Mouse (Mus musculus) neural tube, embryonic 15.5 days (tissue): ENCODE measurements around the gene Col9a2. TPM values are rescaled to one million over a fixed set of nuclear protein-coding genes. Genes with fewer than 3 reads are reported as not detected.

ENCODE experiments used
- ATAC-seq: fragments of 200-750 bp; cut with Nextera tagmentation; 2 replicates; pipeline ENCODE4 v1.8.0; 2017; ENCODE audit warnings: mild to moderate bottlenecking, moderate TSS enrichment, moderate library complexity; ENCODE audit not compliant: low FRiP score
- H3K27ac ChIP-seq: fragments of 300-500 bp; sonication (generic); replicated peaks from 2 replicates; pipeline ENCODE4 v1.5.1; 2015; ENCODE audit warnings: mild to moderate bottlenecking, inconsistent platforms
- H3K27me3 ChIP-seq: fragments of 300-500 bp; sonication (generic); replicated peaks from 2 replicates; pipeline ENCODE4 v1.6.1; 2015; ENCODE audit warnings: inconsistent platforms
- H3K36me3 ChIP-seq: fragments of 300-500 bp; sonication (generic); 2 replicates; pipeline ENCODE4 v1.6.1; 2015; ENCODE audit warnings: inconsistent platforms
- H3K4me1 ChIP-seq: fragments of 300-500 bp; sonication (generic); 2 replicates; pipeline ENCODE4 v1.6.1; 2015; ENCODE audit warnings: inconsistent platforms
- H3K4me2 ChIP-seq: fragments of 300-500 bp; sonication (generic); 2 replicates; pipeline ENCODE4 v1.6.1; 2015; ENCODE audit warnings: inconsistent platforms, mild to moderate bottlenecking, moderate library complexity
- H3K4me3 ChIP-seq: fragments of 300-500 bp; sonication (generic); replicated peaks from 2 replicates; pipeline ENCODE4 v1.5.1; 2015; ENCODE audit warnings: mild to moderate bottlenecking, inconsistent platforms
- H3K9ac ChIP-seq: fragments of 300-500 bp; sonication (generic); replicated peaks from 2 replicates; pipeline ENCODE4 v1.6.1; 2015; ENCODE audit warnings: mild to moderate bottlenecking, inconsistent platforms
- H3K9me3 ChIP-seq: fragments of 300-500 bp; sonication (generic); replicated peaks from 2 replicates; pipeline ENCODE4 v1.6.1; 2016; ENCODE audit warnings: inconsistent platforms
- WGBS: fragments of 180-500 bp; shearing (Covaris S2); methylation state at CpG from one replicate; pipeline ENCODE4 v1.1.7; 2015; ENCODE audit warnings: mixed read lengths; 5-methylcytosine and 5-hydroxymethylcytosine counted together
- polyA plus RNA-seq: library from polyadenylated mRNA; unstranded; fragments of >200 nt; fragmentation: Nextera tagmentation; extraction: Ambion mirVana; gene quantifications from 2 replicates; pipeline ENCODE4 v1.2.1, GENCODE M21; 2015

Col9a2 gene
- polyA plus RNA-seq, 1 experiment from 2014 or later = 36.1 TPM

DNA sequence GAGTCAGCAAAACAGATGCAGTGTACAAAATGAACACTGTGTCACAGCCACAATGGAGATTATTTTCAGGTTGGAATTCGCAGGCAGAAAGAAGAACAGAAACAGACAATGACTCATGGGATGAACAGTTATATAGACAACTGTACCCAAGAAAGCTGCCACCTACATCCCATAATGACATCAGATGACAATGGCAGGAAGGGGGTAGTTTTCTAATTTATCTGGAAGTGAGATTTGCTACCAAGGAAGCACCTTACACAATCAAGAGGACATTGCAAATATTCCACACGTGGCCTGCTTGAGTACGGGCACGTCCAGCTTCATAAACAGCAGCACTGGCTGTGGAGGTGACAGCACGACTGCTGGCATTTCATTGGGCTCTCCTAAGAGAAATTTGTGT is 30.0 kb upstream of the Col9a2 start:
- no peak overlapping the region for H3K27ac ChIP-seq
- ATAC-seq = no peak
- no peak overlapping the region for H3K4me2 ChIP-seq
- no peak overlapping the region for H3K4me3 ChIP-seq
- no peaks in the 10 kb centered on the region for H3K36me3 ChIP-seq
- WGBS = 77% methylated on average over 5 of the region's 5 CpGs
- H3K9ac ChIP-seq = no peak overlapping the region
- no peaks in the 10 kb centered on the region for H3K27me3 ChIP-seq
- H3K4me1 ChIP-seq = peaks cover 48% of the 10 kb centered on the region
- no peaks in the 10 kb centered on the region for H3K9me3 ChIP-seq

DNA sequence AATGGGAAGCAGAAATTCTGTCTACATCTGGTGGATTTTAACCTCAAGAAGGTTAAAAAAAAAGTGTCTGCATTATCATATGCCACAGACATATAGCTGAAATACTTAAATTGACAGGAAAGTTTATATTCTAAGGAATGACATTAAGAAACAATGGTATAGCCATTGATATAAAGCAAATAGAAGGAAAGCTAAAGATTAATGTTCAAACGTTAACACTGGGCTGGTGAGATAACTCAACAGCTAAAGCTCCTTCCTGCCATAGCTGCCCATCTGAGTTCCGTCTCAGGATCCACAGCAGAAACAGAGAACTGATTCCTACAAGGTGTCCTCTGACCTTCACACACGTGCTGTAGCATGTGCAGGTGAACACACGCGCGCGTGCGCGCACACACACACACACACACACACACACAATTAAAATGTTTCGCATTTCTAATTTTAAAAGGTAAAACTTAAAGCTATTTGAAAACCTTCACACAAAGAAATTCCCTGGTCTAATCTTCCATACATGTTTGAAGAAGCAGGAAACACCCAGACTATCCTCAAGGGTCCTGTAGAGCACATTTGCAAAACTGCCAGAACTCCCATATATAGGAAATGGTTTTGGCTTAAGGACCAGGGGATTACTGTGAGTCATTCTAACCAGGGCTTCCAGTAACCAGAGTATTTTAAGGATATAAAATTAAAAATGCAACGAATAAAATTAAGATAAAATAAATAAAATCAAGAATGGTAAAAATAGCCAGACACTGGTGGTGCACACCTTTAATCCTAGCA is 28.2 kb upstream of the Col9a2 start:
- no peak for ATAC-seq
- no peak overlapping the region for H3K4me2 ChIP-seq
- no peak overlapping the region for H3K4me3 ChIP-seq
- peaks cover 53% of the 10 kb centered on the region for H3K4me1 ChIP-seq
- H3K36me3 ChIP-seq = no peaks in the 10 kb centered on the region
- H3K27ac ChIP-seq = no peak overlapping the region
- no peaks in the 10 kb centered on the region for H3K9me3 ChIP-seq
- 83% methylated on average over 11 of the region's 11 CpGs for WGBS
- no peaks in the 10 kb centered on the region for H3K27me3 ChIP-seq
- no peak overlapping the region for H3K9ac ChIP-seq

GRCm38 (mm10) chr4:121014594-121015267 is 24.5 kb upstream of the Col9a2 start:
- H3K4me3 ChIP-seq = peak overlapping the region; percentile 99
- no peaks in the 10 kb centered on the region for H3K36me3 ChIP-seq
- H3K9ac ChIP-seq = no peak overlapping the region
- no peaks in the 10 kb centered on the region for H3K27me3 ChIP-seq
- no peak for ATAC-seq
- peaks cover 48% of the 10 kb centered on the region for H3K4me1 ChIP-seq
- no peaks in the 10 kb centered on the region for H3K9me3 ChIP-seq
- H3K4me2 ChIP-seq = peak overlapping the region; percentile 74
- H3K27ac ChIP-seq = no peak overlapping the region
- 85% methylated on average over 10 of the region's 10 CpGs for WGBS

DNA sequence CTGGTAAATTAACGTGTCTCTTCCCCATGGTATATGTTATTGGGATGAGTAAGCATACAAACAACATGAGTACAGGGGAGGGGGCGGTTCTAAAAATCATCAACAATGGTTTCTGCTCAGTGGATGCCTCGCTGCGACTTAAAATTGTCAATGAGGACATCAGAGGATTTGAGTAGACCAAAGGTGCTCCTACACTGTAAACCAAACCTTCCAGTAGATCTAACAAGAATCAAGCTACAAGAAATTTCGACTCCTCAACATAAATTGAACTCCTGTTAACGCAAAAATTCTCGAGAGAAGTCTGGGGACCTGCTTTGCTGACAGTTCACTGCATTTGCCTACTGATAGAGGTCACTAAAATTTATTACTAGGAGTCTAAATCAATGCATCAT is 23.9 kb upstream of the Col9a2 start:
- no peaks in the 10 kb centered on the region for H3K36me3 ChIP-seq
- ATAC-seq = no peak
- H3K9me3 ChIP-seq = no peaks in the 10 kb centered on the region
- peak overlapping the region; percentile 96; the same call in 1 of the 2 replicates for H3K9ac ChIP-seq
- H3K4me1 ChIP-seq = peaks cover 44% of the 10 kb centered on the region
- peak overlapping the region; percentile 74 for H3K4me2 ChIP-seq
- WGBS = 78% methylated on average over 7 of the region's 7 CpGs
- no peaks in the 10 kb centered on the region for H3K27me3 ChIP-seq
- H3K27ac ChIP-seq = no peak overlapping the region
- peak overlapping the region; percentile 99 for H3K4me3 ChIP-seq

- WGBS = 5% methylated on average over 39 of the region's 40 CpGs
- Histone ChIP-seq H3K4me2 (peak overlapping the region; percentile 74), H3K27me3 (no peaks in the 10 kb centered on the region), H3K4me3 (peak overlapping the region; percentile 99), H3K27ac (peak overlapping the region; percentile 85), H3K9me3 (no peaks in the 10 kb centered on the region), H3K36me3 (no peaks in the 10 kb centered on the region), H3K4me1 (peaks cover 39% of the 10 kb centered on the region), H3K9ac (peak overlapping the region; percentile 96)
- peak; percentile 26 for ATAC-seq
These were observed 22.9 kb upstream of the Col9a2 start for GRCm38 (mm10) chr4:121016021-121016898.

DNA sequence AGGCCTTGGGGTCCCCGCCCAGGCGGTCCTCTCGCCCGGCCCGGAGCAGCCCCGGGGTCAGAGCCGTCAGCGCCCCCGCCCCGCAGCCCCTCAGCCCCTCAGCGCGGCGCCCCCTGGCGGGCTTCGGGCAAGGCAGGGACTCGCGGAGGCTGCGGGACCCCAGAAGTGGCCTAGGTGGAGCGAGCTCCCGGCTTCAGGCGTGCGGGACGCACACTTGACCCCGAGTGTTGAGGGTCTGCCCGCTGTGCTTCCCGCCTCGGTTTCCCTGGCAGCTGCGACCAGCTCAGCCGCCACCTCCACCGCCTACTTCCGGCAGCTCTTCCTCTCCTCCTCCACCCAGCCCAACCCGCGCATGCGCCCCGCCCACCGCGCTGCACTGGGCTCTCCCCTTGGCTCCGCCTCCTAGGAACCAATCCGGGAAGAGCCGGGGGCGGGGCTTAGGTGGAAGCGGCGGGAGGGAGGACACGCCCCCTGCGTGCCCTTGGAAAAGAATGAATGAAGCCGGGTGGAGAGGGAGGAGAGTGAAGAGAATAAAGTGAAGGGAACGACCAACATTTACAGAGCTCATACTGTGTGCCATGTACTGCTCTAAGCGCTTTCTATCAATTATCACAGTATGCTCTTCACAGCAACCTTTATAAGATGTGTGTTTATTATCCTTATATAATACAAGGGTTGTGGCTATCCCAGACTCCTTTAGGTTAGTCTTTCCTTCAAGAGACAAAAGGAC is 22.1 kb upstream of the Col9a2 start, which contains the start of gene Smap2:
TSS of gene Smap2 (minus strand) at position 320 of the 730 bp plus-strand sequence.
- H3K36me3 ChIP-seq = no peaks in the 10 kb centered on the region
- WGBS = under 1% methylated on average over 39 of the region's 48 CpGs

DNA sequence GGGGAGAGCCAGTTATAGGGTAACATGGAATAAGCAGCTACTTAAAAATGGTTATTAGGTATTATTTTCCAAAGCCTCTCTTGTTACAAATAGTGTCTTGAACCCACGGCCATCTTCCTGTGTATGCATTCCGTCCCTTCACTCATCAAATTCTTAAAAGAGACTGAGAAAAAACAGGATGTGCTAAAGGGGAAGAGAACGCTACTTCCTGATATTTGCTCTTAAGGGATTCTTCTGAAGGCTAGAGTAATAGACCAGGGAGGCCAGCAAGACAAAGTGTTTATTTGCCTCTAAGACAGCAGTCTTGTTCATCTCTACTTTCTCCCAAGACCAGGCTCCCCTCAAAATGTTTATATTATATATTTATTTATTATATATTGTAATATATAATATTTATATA is 20.9 kb upstream of the Col9a2 start:
- no peaks in the 10 kb centered on the region for H3K36me3 ChIP-seq
- no peak overlapping the region for H3K9ac ChIP-seq
- H3K4me3 ChIP-seq = no peak overlapping the region
- H3K4me1 ChIP-seq = peaks cover 30% of the 10 kb centered on the region
- no peaks in the 10 kb centered on the region for H3K27me3 ChIP-seq
- H3K4me2 ChIP-seq = no peak overlapping the region
- H3K27ac ChIP-seq = no peak overlapping the region
- ATAC-seq = no peak
- 92% methylated on average over 3 of the region's 3 CpGs for WGBS
- no peaks in the 10 kb centered on the region for H3K9me3 ChIP-seq

More for the DNA sequence above, 22.1 kb upstream of the Col9a2 start, which contains the start of gene Smap2:
- peak within 1 kb of the TSS; percentile 85 for H3K27ac ChIP-seq
- ATAC-seq = peak; percentile 96
- H3K9me3 ChIP-seq = no peaks in the 10 kb centered on the region
- H3K4me3 ChIP-seq = peak within 1 kb of the TSS; percentile 99
- H3K9ac ChIP-seq = peak within 1 kb of the TSS; percentile 96
- peak within 1 kb of the TSS; percentile 74 for H3K4me2 ChIP-seq
- H3K27me3 ChIP-seq = no peaks in the 10 kb centered on the region
- peaks cover 38% of the 10 kb centered on the region for H3K4me1 ChIP-seq

GRCm38 (mm10) chr4:121020040-121020790 is 19.0 kb upstream of the Col9a2 start:
- Histone ChIP-seq H3K27ac (no peak overlapping the region), H3K4me3 (no peak overlapping the region), H3K9me3 (no peaks in the 10 kb centered on the region), H3K9ac (no peak overlapping the region), H3K4me2 (no peak overlapping the region), H3K27me3 (no peaks in the 10 kb centered on the region), H3K4me1 (peaks cover 16% of the 10 kb centered on the region), H3K36me3 (no peaks in the 10 kb centered on the region)
- 62% methylated on average over 10 of the region's 10 CpGs for WGBS
- ATAC-seq = no peak

- no peak overlapping the region for H3K27ac ChIP-seq
These were observed 17.3 kb upstream of the Col9a2 start for GRCm38 (mm10) chr4:121021911-121022310.

GRCm38 (mm10) chr4:121023464-121023863 is 15.7 kb upstream of the Col9a2 start:
- no peaks in the 10 kb centered on the region for H3K36me3 ChIP-seq
- no peak for ATAC-seq
- no peaks in the 10 kb centered on the region for H3K9me3 ChIP-seq
- H3K9ac ChIP-seq = no peak overlapping the region
- no peaks in the 10 kb centered on the region for H3K4me1 ChIP-seq
- no peak overlapping the region for H3K27ac ChIP-seq
- no peak overlapping the region for H3K4me2 ChIP-seq
- H3K4me3 ChIP-seq = no peak overlapping the region
- H3K27me3 ChIP-seq = no peaks in the 10 kb centered on the region
- WGBS = 84% methylated on average over 7 of the region's 7 CpGs

More at GRCm38 (mm10) chr4:121021911-121022310, 17.3 kb upstream of the Col9a2 start:
- no peak overlapping the region for H3K4me2 ChIP-seq
- no peaks in the 10 kb centered on the region for H3K9me3 ChIP-seq
- H3K9ac ChIP-seq = no peak overlapping the region
- ATAC-seq = no peak
- no peaks in the 10 kb centered on the region for H3K27me3 ChIP-seq
- 0 out of 2 replicates have a peak, but pooled peaks cover 5% of the 10 kb centered on the region for H3K4me1 ChIP-seq
- no peak overlapping the region for H3K4me3 ChIP-seq
- no peaks in the 10 kb centered on the region for H3K36me3 ChIP-seq
